Mouse (Mus musculus): ENCODE measurements around the gene Dhx16. TPM values are rescaled to one million over a fixed set of nuclear protein-coding genes. Genes with fewer than 3 reads are reported as not detected.
A peak's percentile ranks its signal among the peaks of the same experiment; 100 is the strongest.

Gene Dhx16
- polyA plus RNA-seq, 1 experiment, result 64.3 TPM

- Histone ChIP-seq H3K36me3 (ENCODE audit: control insufficient read depth, insufficient read depth, low read length) (peaks cover 26% of the 10 kb centered on the region), H3K4me3 (ENCODE audit: low read depth, low read length) (peak overlapping the region; percentile 58), H3K27me3 (ENCODE audit: control insufficient read depth, insufficient read depth, low read length) (no peaks in the 10 kb centered on the region), H3K27ac (ENCODE audit: insufficient read depth, low read depth, low read length) (peak overlapping the region; percentile 99), H3K4me1 (ENCODE audit: control insufficient read depth, insufficient read depth, insufficient read length, low read length) (peaks cover 18% of the 10 kb centered on the region)
- WGBS, result 4% methylated on average over 7 of the region's 7 CpGs
- TF ChIP-seq CTCF (IDR thresholded peaks at IDR 0.05; ENCODE audit: extremely low read depth, insufficient read length, insufficient replicate concordance, low read depth, low read length) (no peak), POLR2A (IDR thresholded peaks at IDR 0.05; ENCODE audit: low read depth, low read length) (no peak; the same call in 1 of the 2 replicates)
These were observed 39.6 kb downstream of the Dhx16 start for GRCm38 (mm10) chr17:35919060-35919715.

GRCm38 (mm10) chr17:35919864-35920301, 40.3 kb downstream of the Dhx16 start:
- 18% methylated on average over 6 of the region's 6 CpGs for WGBS
- Histone ChIP-seq H3K27ac (ENCODE audit: insufficient read depth, low read depth, low read length) (peak overlapping the region; percentile 84), H3K4me3 (ENCODE audit: low read depth, low read length) (no peak overlapping the region), H3K36me3 (ENCODE audit: control insufficient read depth, insufficient read depth, low read length) (peaks cover 30% of the 10 kb centered on the region), H3K27me3 (ENCODE audit: control insufficient read depth, insufficient read depth, low read length) (no peaks in the 10 kb centered on the region), H3K4me1 (ENCODE audit: control insufficient read depth, insufficient read depth, insufficient read length, low read length) (peaks cover 18% of the 10 kb centered on the region)
- TF ChIP-seq CTCF (IDR thresholded peaks at IDR 0.05; ENCODE audit: extremely low read depth, insufficient read length, insufficient replicate concordance, low read depth, low read length), result no peak

DNA sequence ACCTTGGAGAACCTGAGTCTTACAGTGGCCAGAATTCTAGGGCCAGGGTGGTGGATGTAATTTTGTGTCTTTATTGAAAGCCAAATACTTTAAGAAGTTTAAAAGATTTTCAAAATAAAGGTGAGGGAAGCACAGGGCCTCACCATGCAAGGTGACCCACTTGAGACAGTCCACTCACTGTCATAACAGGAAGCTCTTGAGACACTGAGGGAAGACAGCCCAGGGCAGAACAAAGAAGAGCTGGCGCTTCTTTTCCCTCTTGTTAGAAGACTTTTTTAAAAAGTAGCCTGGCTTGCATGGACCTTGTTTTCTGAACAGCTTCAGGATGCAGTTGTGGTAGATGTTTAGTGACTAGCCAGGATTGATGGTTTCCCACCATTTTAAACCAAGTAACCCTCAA, 40.8 kb downstream of the Dhx16 start:
- WGBS, result 71% methylated on average over 1 of the region's 1 CpGs
- Histone ChIP-seq H3K4me3 (ENCODE audit: low read depth, low read length) (no peak overlapping the region), H3K27me3 (ENCODE audit: control insufficient read depth, insufficient read depth, low read length) (no peaks in the 10 kb centered on the region), H3K4me1 (ENCODE audit: control insufficient read depth, insufficient read depth, insufficient read length, low read length) (peaks cover 18% of the 10 kb centered on the region), H3K27ac (ENCODE audit: insufficient read depth, low read depth, low read length) (peak overlapping the region; percentile 84; the same call in 1 of the 2 replicates), H3K36me3 (ENCODE audit: control insufficient read depth, insufficient read depth, low read length) (peaks cover 35% of the 10 kb centered on the region)
- TF ChIP-seq POLR2A (IDR thresholded peaks at IDR 0.05; ENCODE audit: low read depth, low read length) (no peak), CTCF (IDR thresholded peaks at IDR 0.05; ENCODE audit: extremely low read depth, insufficient read length, insufficient replicate concordance, low read depth, low read length) (no peak)

GRCm38 (mm10) chr17:35920862-35921562, 41.4 kb downstream of the Dhx16 start:
- Histone ChIP-seq H3K4me3 (ENCODE audit: low read depth, low read length) (no peak overlapping the region), H3K4me1 (ENCODE audit: control insufficient read depth, insufficient read depth, insufficient read length, low read length) (peaks cover 18% of the 10 kb centered on the region), H3K27me3 (ENCODE audit: control insufficient read depth, insufficient read depth, low read length) (no peaks in the 10 kb centered on the region), H3K27ac (ENCODE audit: insufficient read depth, low read depth, low read length) (peak overlapping the region; percentile 26; the same call in 1 of the 2 replicates), H3K36me3 (ENCODE audit: control insufficient read depth, insufficient read depth, low read length) (peaks cover 39% of the 10 kb centered on the region)
- no peak for TF ChIP-seq POLR2A (IDR thresholded peaks at IDR 0.05; ENCODE audit: low read depth, low read length)
- no peak for TF ChIP-seq CTCF (IDR thresholded peaks at IDR 0.05; ENCODE audit: extremely low read depth, insufficient read length, insufficient replicate concordance, low read depth, low read length)
- 72% methylated on average over 5 of the region's 5 CpGs for WGBS

DNA sequence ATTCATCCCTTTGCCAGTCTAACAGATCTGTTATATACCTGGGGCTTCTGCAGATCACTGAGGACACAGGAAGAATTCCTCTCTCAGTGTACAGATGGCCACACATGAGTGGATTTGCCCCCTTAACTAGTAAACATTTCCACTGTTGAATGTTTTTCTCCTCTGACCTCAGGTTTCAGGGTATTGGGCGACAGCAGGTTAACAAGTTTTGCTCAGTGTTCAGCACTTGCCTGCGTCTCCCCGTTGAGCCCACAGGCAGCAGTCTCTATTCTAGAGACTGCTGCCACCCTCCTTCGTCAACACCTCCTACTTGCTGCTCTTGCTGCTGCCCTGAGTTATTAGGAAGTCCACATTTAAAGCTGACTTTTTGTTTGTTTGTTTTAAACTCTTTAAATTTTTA, 42.1 kb downstream of the Dhx16 start:
- WGBS, result 80% methylated on average over 4 of the region's 4 CpGs
- no peak overlapping the region for H3K4me3 ChIP-seq (ENCODE audit: low read depth, low read length)
- H3K36me3 ChIP-seq (ENCODE audit: control insufficient read depth, insufficient read depth, low read length), result peaks cover 46% of the 10 kb centered on the region
- H3K27me3 ChIP-seq (ENCODE audit: control insufficient read depth, insufficient read depth, low read length), result no peaks in the 10 kb centered on the region
- peaks cover 22% of the 10 kb centered on the region for H3K4me1 ChIP-seq (ENCODE audit: control insufficient read depth, insufficient read depth, insufficient read length, low read length)
- H3K27ac ChIP-seq (ENCODE audit: insufficient read depth, low read depth, low read length), result no peak overlapping the region
- no peak for TF ChIP-seq CTCF (IDR thresholded peaks at IDR 0.05; ENCODE audit: extremely low read depth, insufficient read length, insufficient replicate concordance, low read depth, low read length)
- TF ChIP-seq POLR2A (IDR thresholded peaks at IDR 0.05; ENCODE audit: low read depth, low read length), result no peak

- Histone ChIP-seq H3K4me1 (ENCODE audit: control insufficient read depth, insufficient read depth, insufficient read length, low read length) (peaks cover 25% of the 10 kb centered on the region), H3K36me3 (ENCODE audit: control insufficient read depth, insufficient read depth, low read length) (peaks cover 45% of the 10 kb centered on the region), H3K27me3 (ENCODE audit: control insufficient read depth, insufficient read depth, low read length) (no peaks in the 10 kb centered on the region), H3K27ac (ENCODE audit: insufficient read depth, low read depth, low read length) (peak overlapping the region; percentile 46), H3K4me3 (ENCODE audit: low read depth, low read length) (no peak overlapping the region)
- WGBS, result 48% methylated on average over 3 of the region's 3 CpGs
- TF ChIP-seq POLR2A (IDR thresholded peaks at IDR 0.05; ENCODE audit: low read depth, low read length), result no peak
- TF ChIP-seq CTCF (IDR thresholded peaks at IDR 0.05; ENCODE audit: extremely low read depth, insufficient read length, insufficient replicate concordance, low read depth, low read length), result no peak
These were observed 42.9 kb downstream of the Dhx16 start for GRCm38 (mm10) chr17:35922566-35922965.

GRCm38 (mm10) chr17:35923281-35923680, 43.7 kb downstream of the Dhx16 start:
- Histone ChIP-seq H3K36me3 (ENCODE audit: control insufficient read depth, insufficient read depth, low read length) (peaks cover 48% of the 10 kb centered on the region), H3K27me3 (ENCODE audit: control insufficient read depth, insufficient read depth, low read length) (no peaks in the 10 kb centered on the region), H3K4me1 (ENCODE audit: control insufficient read depth, insufficient read depth, insufficient read length, low read length) (peaks cover 25% of the 10 kb centered on the region), H3K4me3 (ENCODE audit: low read depth, low read length) (no peak overlapping the region), H3K27ac (ENCODE audit: insufficient read depth, low read depth, low read length) (no peak overlapping the region)
- no peak for TF ChIP-seq POLR2A (IDR thresholded peaks at IDR 0.05; ENCODE audit: low read depth, low read length)
- no peak for TF ChIP-seq CTCF (IDR thresholded peaks at IDR 0.05; ENCODE audit: extremely low read depth, insufficient read length, insufficient replicate concordance, low read depth, low read length)
- WGBS, result 80% methylated on average over 4 of the region's 4 CpGs

All from small intestine, adult 2 months (tissue).